Mouse (Mus musculus) forebrain, postnatal 0 days (tissue): Measurements from ENCODE around the gene Carns1. TPM values are rescaled to one million over a fixed set of nuclear protein-coding genes. Genes with fewer than 3 reads are reported as not detected.

Experiments used
- ATAC-seq: fragments of 200-750 bp; cut with Nextera tagmentation; 2 replicates; pipeline ENCODE4 v1.8.0; 2017; ENCODE audit warnings: mild to moderate bottlenecking, moderate library complexity
- DNase-seq: peaks from one replicate; pipeline ENCODE4 v3.0.0-alpha.2; 2015
- H3K27ac ChIP-seq: fragments of 300-500 bp; sonication (generic); 2 replicates; pipeline ENCODE4 v1.5.1; 2014; ENCODE audit warnings: low read depth, mild to moderate bottlenecking, antibody characterized with exemption, low read length, moderate library complexity, mixed read lengths
- H3K27me3 ChIP-seq: fragments of 300-500 bp; sonication (generic); 2 replicates; pipeline ENCODE4 v1.6.1; 2014; ENCODE audit warnings: mild to moderate bottlenecking, low read length, mixed read lengths; ENCODE audit not compliant: insufficient read depth
- H3K36me3 ChIP-seq: fragments of 300-500 bp; sonication (generic); 2 replicates; pipeline ENCODE4 v1.6.1; 2014; ENCODE audit warnings: mild to moderate bottlenecking, moderate library complexity; ENCODE audit not compliant: insufficient read depth
- H3K4me1 ChIP-seq: fragments of 300-500 bp; sonication (generic); 2 replicates; pipeline ENCODE4 v1.6.1; 2014; ENCODE audit warnings: antibody characterized with exemption; ENCODE audit not compliant: insufficient read depth
- H3K4me2 ChIP-seq: fragments of 300-500 bp; sonication (generic); 2 replicates; pipeline ENCODE4 v1.6.1; 2014; ENCODE audit warnings: low read depth, mild to moderate bottlenecking, moderate library complexity
- H3K4me3 ChIP-seq: fragments of 300-500 bp; sonication (generic); 2 replicates; pipeline ENCODE4 v1.5.1; 2014; ENCODE audit warnings: low read depth, low read length, mixed read lengths
- H3K9ac ChIP-seq: fragments of 300-500 bp; sonication (generic); 2 replicates; pipeline ENCODE4 v1.6.1; 2014; ENCODE audit warnings: mild to moderate bottlenecking
- H3K9me3 ChIP-seq: fragments of 300-500 bp; sonication (generic); 2 replicates; pipeline ENCODE4 v1.6.1; 2016; ENCODE audit warnings: low read length
- CTCF ChIP-seq: sonication (generic); IDR thresholded peaks from 2 replicates; pipeline ENCODE4 v1.5.1; 2016; ENCODE audit warnings: antibody characterized with exemption, control low read depth, low read depth
- WGBS: fragments of 180-500 bp; shearing (Covaris S2); extraction: QIAGEN DNeasy Blood & Tissue Kit; methylation state at CpG from one replicate; pipeline ENCODE4 v1.1.7; 2014; 5-methylcytosine and 5-hydroxymethylcytosine counted together
- polyA plus RNA-seq: library from polyadenylated mRNA; unstranded; fragments of >200 nt; fragmentation: Nextera tagmentation; extraction: Ambion mirVana; gene quantifications from 2 replicates; pipeline ENCODE4 v1.2.1, GENCODE M21; 2015
- total RNA-seq: library from RNA; depleted of rRNA; stranded (reverse); fragments of >200 nt; gene quantifications from 2 replicates; pipeline ENCODE4 v1.2.3, GENCODE M21; 2014

Gene Carns1
- total and polyA plus RNA-seq, 2 experiments from 2014 or later = 4.4 to 4.7 TPM

DNA sequence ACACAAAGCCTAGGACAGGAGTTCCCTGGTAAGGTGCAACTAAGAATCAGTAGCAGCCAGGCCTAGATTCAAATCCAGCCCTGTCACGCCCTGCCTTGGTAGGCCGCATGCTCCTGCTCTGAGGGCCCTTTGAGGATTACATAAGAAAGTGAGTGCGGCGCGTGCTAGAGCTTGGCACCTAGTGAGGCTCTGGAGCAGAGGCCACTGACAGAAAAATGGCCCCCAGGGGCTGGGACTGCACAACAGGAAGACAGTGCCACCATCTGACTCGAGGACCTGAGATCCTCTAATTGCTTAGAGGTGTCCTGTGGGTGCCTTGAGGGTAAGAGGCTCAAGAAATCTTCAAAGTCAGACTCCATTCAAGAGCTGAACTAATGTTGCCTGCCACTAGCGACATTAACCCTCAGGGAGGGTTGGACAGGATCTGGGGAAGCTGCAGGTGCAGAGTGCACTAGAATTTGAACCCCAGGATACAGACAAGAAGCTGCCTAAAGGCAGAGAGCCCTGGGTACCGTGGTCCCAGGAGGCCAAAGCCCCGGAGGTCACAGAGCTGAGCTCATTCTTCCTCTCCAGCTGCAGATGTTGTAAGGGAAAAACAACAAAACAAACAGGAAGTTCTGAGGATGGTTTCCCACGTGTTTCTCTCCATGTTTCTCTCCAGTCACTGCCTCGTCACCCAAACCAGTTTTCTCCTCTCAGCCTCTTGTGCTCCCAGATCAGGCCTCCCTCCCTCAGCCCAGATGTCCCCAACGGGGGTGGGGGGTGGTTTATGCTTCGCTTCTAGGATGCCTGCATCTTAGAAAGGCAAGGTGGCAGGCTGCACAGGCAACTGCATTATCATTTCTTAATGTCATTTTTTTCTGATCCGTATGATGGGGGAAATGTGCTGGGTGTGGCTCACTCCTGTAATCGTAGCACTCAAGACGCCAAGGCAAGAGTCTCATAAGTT is 30.5 kb downstream of the Carns1 start:
- no peak for TF ChIP-seq CTCF
- ATAC-seq (no peak), DNase-seq (no peak)
- 83% methylated on average over 16 of the region's 16 CpGs for WGBS
- H3K27me3 ChIP-seq = no peaks in the 10 kb centered on the region
- peaks cover 8% of the 10 kb centered on the region; the same call in 1 of the 2 replicates for H3K4me1 ChIP-seq
- no peak overlapping the region for H3K9ac ChIP-seq
- H3K4me3 ChIP-seq = no peak overlapping the region
- H3K9me3 ChIP-seq = no peaks in the 10 kb centered on the region
- no peak overlapping the region for H3K4me2 ChIP-seq
- no peaks in the 10 kb centered on the region for H3K36me3 ChIP-seq
- H3K27ac ChIP-seq = no peak overlapping the region

DNA sequence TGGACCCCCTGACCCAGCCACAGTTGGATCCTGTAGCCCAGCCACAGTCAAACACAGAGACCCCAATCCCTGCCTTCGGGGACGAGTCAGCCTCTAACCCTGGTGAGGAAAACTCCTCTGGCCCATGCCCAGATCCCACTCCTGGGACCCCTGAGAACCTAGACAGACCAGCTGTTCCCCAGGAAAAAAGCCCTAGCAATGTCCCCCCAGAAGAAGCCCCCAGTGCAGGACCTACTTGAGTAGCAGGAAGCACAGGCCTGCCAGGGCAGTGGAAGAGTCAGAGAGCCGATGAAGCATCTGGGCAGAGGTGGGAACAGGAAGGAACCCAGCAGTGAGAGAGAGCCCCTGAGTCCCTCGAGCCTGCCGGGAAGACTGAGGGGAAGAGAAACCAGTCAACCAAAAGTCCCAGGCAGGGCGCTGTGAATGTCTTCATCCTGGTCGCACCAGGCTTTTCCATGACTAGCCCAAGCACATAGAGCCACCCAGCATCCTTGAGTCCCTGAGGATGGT is 31.5 kb downstream of the Carns1 start, which contains the start of gene Cabp4:
TSS of gene Cabp4 (minus strand) at position 275 of the 510 bp plus-strand sequence.
- no peak within 1 kb of the TSS for H3K4me2 ChIP-seq
- 85% methylated on average over 7 of the region's 7 CpGs for WGBS

DNA sequence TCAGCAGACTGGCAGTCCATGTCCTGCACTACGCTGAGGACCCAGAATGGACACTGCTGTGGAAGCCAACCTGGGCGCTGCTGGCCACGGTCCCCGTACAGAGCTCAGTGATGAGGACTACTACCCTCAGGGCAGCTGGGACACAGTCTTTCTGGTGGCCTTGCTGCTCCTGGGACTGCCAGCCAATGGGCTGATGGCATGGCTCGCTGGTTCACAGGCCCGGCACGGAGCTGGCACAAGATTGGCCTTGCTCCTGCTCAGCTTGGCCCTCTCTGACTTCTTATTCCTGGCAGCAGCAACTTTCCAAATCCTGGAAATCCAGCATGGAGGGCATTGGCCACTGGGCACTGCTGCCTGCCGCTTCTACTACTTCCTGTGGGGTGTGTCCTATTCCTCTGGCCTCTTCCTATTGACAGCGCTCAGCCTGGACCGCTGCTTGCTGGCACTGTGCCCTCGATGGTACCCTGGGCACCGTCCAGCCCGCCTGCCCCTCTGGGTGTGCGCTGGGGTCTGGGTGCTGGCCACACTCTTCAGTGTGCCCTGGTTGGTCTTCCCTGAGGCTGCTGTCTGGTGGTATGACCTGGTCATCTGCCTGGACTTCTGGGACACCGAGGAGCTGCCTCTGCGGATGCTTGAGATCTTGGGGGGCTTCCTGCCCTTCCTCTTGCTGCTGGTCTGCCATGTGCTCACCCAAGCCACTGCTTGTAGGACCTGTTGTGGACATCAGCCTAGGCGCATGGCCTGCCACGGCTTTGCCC is 32.7 kb downstream of the Carns1 start:
- no peak for TF ChIP-seq CTCF
- ATAC-seq (no peak), DNase-seq (no peak)

More for the DNA sequence above, 31.5 kb downstream of the Carns1 start, which contains the start of gene Cabp4:
- no peak for ATAC-seq
- Histone ChIP-seq H3K27ac (no peak within 1 kb of the TSS), H3K4me3 (no peak within 1 kb of the TSS), H3K36me3 (no peaks in the 10 kb centered on the region), H3K4me1 (peaks cover 1% of the 10 kb centered on the region; the same call in 1 of the 2 replicates), H3K27me3 (no peaks in the 10 kb centered on the region), H3K9me3 (no peaks in the 10 kb centered on the region), H3K9ac (no peak within 1 kb of the TSS)
- DNase-seq = no peak
- TF ChIP-seq CTCF = no peak

DNA sequence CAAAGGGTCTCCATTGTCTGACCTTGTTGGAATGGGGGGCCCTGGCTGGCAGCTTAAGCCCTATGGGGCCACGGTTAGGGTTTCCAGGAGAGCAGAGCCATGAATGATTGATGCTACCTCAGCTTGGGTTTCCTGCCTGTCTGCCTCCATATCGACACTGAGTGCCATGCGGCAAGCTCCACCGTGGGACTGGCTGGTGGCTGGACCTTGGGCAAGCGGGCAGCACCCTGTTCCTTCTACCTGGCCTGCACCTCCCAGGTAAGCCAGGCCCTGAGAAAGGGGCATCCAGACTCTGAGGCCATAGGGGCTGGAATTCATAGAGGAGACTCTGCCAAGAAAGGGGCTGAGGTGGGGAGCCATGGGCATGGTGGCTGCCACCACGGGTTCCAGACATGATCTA is 35.1 kb downstream of the Carns1 start:
- H3K27me3 ChIP-seq = no peaks in the 10 kb centered on the region
- ATAC-seq (no peak), DNase-seq (no peak)
- no peaks in the 10 kb centered on the region for H3K4me1 ChIP-seq
- no peak overlapping the region for H3K27ac ChIP-seq
- H3K4me3 ChIP-seq = no peak overlapping the region
- TF ChIP-seq CTCF = no peak
- H3K9ac ChIP-seq = no peak overlapping the region
- 80% methylated on average over 6 of the region's 6 CpGs for WGBS
- no peaks in the 10 kb centered on the region for H3K9me3 ChIP-seq
- H3K4me2 ChIP-seq = no peak overlapping the region
- no peaks in the 10 kb centered on the region for H3K36me3 ChIP-seq

More for the DNA sequence above, 32.7 kb downstream of the Carns1 start:
- Histone ChIP-seq H3K4me1 (no peaks in the 10 kb centered on the region), H3K27me3 (no peaks in the 10 kb centered on the region), H3K36me3 (no peaks in the 10 kb centered on the region), H3K4me2 (no peak overlapping the region), H3K9me3 (no peaks in the 10 kb centered on the region), H3K27ac (no peak overlapping the region), H3K4me3 (no peak overlapping the region), H3K9ac (no peak overlapping the region)
- 88% methylated on average over 18 of the region's 18 CpGs for WGBS

DNA sequence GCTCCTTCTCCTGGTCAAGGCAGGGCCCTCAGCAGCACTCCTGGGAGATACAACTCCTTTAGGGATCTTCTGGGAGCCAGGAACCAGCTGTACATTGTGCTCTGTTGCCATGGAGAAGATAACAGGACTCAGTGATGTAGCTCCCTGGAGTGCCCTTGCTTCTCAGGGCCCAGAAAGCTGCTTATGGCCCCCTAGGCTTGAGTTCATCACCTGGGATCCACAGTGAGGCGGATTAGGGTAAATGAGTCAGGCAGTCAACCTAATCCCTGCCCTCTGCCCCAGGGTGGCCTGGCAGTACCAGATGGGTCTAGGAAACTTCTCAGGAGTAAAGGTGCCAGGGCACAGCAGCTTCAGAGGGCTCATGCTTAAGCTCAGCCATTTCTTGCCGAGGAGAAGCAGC is 35.8 kb downstream of the Carns1 start, which contains the start of gene Gpr152:
TSS of gene Gpr152 (plus strand) at position 342 of the 400 bp plus-strand sequence.
- H3K27ac ChIP-seq = no peak within 1 kb of the TSS
- WGBS = 69% methylated on average over 2 of the region's 2 CpGs
- H3K27me3 ChIP-seq = no peaks in the 10 kb centered on the region
- no peaks in the 10 kb centered on the region for H3K36me3 ChIP-seq
- H3K9ac ChIP-seq = no peak within 1 kb of the TSS
- H3K4me1 ChIP-seq = no peaks in the 10 kb centered on the region
- no peak within 1 kb of the TSS for H3K4me3 ChIP-seq
- no peak for DNase-seq
- ATAC-seq = no peak
- TF ChIP-seq CTCF = no peak
- no peak within 1 kb of the TSS for H3K4me2 ChIP-seq
- H3K9me3 ChIP-seq = no peaks in the 10 kb centered on the region

DNA sequence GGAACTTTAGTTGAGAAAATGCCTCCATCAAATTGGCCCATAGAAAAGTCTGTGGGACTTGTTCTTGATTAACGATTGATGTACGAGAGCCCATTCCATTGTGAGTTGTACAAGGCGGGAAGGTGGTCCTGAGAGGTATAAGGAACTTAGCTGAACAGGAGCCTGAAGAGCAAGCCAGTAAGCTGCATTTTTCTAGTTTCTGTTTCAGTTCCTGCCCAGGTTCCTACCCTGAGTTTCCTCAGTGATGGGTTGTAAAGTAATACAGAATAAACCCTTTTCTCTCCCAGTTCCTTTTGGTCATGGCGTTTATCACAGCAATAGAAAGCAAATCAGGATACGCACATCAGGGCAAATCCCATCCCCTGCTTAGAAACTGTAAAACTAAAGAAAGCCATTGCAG is 37.4 kb downstream of the Carns1 start:
- 77% methylated on average over 5 of the region's 5 CpGs for WGBS
- no peaks in the 10 kb centered on the region for H3K27me3 ChIP-seq
- ATAC-seq (no peak), DNase-seq (no peak)
- TF ChIP-seq CTCF = no peak
- H3K4me1 ChIP-seq = no peaks in the 10 kb centered on the region
- no peak overlapping the region for H3K4me2 ChIP-seq
- no peak overlapping the region for H3K4me3 ChIP-seq
- H3K36me3 ChIP-seq = peaks cover 5% of the 10 kb centered on the region
- H3K27ac ChIP-seq = no peak overlapping the region
- H3K9ac ChIP-seq = no peak overlapping the region
- H3K9me3 ChIP-seq = no peaks in the 10 kb centered on the region
